Mouse (Mus musculus): ENCODE results near the gene Tmem63b. TPM values are rescaled to one million over a fixed set of nuclear protein-coding genes. Genes with fewer than 3 reads are reported as not detected.

Tmem63b gene
- total and polyA plus RNA-seq, 3 experiments: 12.3 to 37.9 TPM; not detected in 1

- TF ChIP-seq MAZ (IDR thresholded peaks at IDR 0.05; ENCODE audit: low read depth, low read length) (peak; percentile 76), TCF12 (IDR thresholded peaks at IDR 0.05; ENCODE audit: low read depth, low read length) (peak; percentile 20; the same call in 1 of the 2 replicates), SMC3 (IDR thresholded peaks at IDR 0.05; ENCODE audit: low read depth, low read length) (no peak), ELF1 (IDR thresholded peaks at IDR 0.05; ENCODE audit: low read depth, low read length) (no peak), USF1 (IDR thresholded peaks at IDR 0.05; ENCODE audit: low read depth, low read length) (no peak), USF2 (IDR thresholded peaks at IDR 0.05; ENCODE audit: borderline replicate concordance in 1 of 2, insufficient read depth in 1 of 2, low read depth in 1 of 2, low read length in 2 of 2) (no peak; a peak in 1 of 4 replicates), JUND (IDR thresholded peaks at IDR 0.05; ENCODE audit: low read depth, low read length) (no peak), MEF2A (IDR thresholded peaks at IDR 0.05; ENCODE audit: extremely low read depth, insufficient replicate concordance, low read depth, low read length, poor library complexity, severe bottlenecking) (no peak), MAX (IDR thresholded peaks at IDR 0.05; ENCODE audit: low read length) (no peak)
These were observed 40.8 kb upstream of the Tmem63b start (continued) for GRCm38 (mm10) chr17:45727481-45727880.

- Histone ChIP-seq H3K27me3 (ENCODE audit: control insufficient read depth in 1 of 2, insufficient read depth in 2 of 2, low read length in 2 of 2) (no peaks in the 10 kb centered on the region), H3K4me3 (ENCODE audit: control insufficient read depth in 1 of 2, insufficient read depth in 1 of 2, low read depth in 2 of 2, low read length in 2 of 2) (no peak overlapping the region), H3K4me1 (ENCODE audit: control insufficient read depth in 1 of 2, insufficient read depth in 2 of 2, low read length in 2 of 2) (peaks cover 7 to 10% of the 10 kb centered on the region in 2 experiments; a peak in 3 of 4 replicates), H3K9ac (ENCODE audit: control insufficient read depth, low read depth, low read length, poor library complexity, severe bottlenecking) (peak overlapping the region; percentile 15; the same call in 1 of the 2 replicates), H3K27ac (ENCODE audit: control insufficient read depth, low read depth, low read length) (no peak overlapping the region), H3K79me2 (ENCODE audit: control insufficient read depth, insufficient read depth, low read length, poor library complexity) (no peaks in the 10 kb centered on the region), H3K36me3 (ENCODE audit: control insufficient read depth in 1 of 2, insufficient read depth in 2 of 2, low read length in 2 of 2) (no peaks in the 10 kb centered on the region; a peak in 1 of 4 replicates), H3K9me3 (replicated peaks; ENCODE audit: insufficient read depth, low read length) (no peaks in the 10 kb centered on the region)
- TF ChIP-seq POLR2A (IDR thresholded peaks at IDR 0.05; ENCODE audit: control insufficient read depth in 1 of 2, insufficient read depth in 1 of 2, low read depth in 1 of 2, low read length in 2 of 2, poor library complexity in 1 of 2) (no peak), E2F4 (IDR thresholded peaks at IDR 0.05; ENCODE audit: borderline replicate concordance, low read depth, low read length) (no peak), NRF1 (IDR thresholded peaks at IDR 0.05; ENCODE audit: insufficient read depth, low read depth, low read length, poor library complexity, severe bottlenecking) (no peak), MXI1 (IDR thresholded peaks at IDR 0.05; ENCODE audit: low read depth, low read length) (peak; percentile 88), USF1 (IDR thresholded peaks at IDR 0.05; ENCODE audit: low read depth, low read length) (peak; percentile 70), MEF2A (IDR thresholded peaks at IDR 0.05; ENCODE audit: extremely low read depth, insufficient replicate concordance, low read depth, low read length, poor library complexity, severe bottlenecking) (no peak), TAL1 (IDR thresholded peaks at IDR 0.05; ENCODE audit: low read length) (no peak), TBP (IDR thresholded peaks at IDR 0.05; ENCODE audit: low read depth, low read length) (0 out of 2 replicates have a peak, but pooled peaks have one; percentile 21), BHLHE40 (IDR thresholded peaks at IDR 0.05; ENCODE audit: borderline replicate concordance, low read depth, low read length) (peak; percentile 85), MAX (IDR thresholded peaks at IDR 0.05; ENCODE audit: low read length) (peak; percentile 79), MYB (IDR thresholded peaks at IDR 0.05; ENCODE audit: low read depth, low read length) (no peak), SIN3A (IDR thresholded peaks at IDR 0.05; ENCODE audit: low read length) (peak; percentile 48; the same call in 1 of the 2 replicates), ETS1 (IDR thresholded peaks at IDR 0.05; ENCODE audit: low read depth, low read length) (no peak), UBTF (IDR thresholded peaks at IDR 0.05; ENCODE audit: borderline replicate concordance, insufficient read depth, low read depth, low read length) (no peak), POLR2AphosphoS5 (IDR thresholded peaks at IDR 0.05; ENCODE audit: borderline replicate concordance, low read depth, low read length) (no peak), MYC (IDR thresholded peaks at IDR 0.05; ENCODE audit: low read depth, low read length) (peak; percentile 53; the same call in 1 of the 2 replicates)
- peak; percentile 70 for DNase-seq (ENCODE audit: low read depth, low spot score)
These were observed 39.5 kb upstream of the Tmem63b start for GRCm38 (mm10) chr17:45726249-45726648.
